Mouse (Mus musculus) thymus, adult 2 months (tissue): ENCODE results near the gene C530008M17Rik.

ENCODE experiments used
- CTCF ChIP-seq: fragments of 200-500 bp; IDR thresholded peaks from 2 replicates; pipeline ENCODE4 v1.5.1; 2012; ENCODE audit warnings: mild to moderate bottlenecking, control low read depth, low read length, moderate library complexity, borderline replicate concordance; ENCODE audit not compliant: control insufficient read depth, poor library complexity, insufficient read depth; ENCODE audit errors: extremely low read depth
- POLR2A ChIP-seq: fragments of 200-500 bp; IDR thresholded peaks from 2 replicates; pipeline ENCODE4 v1.6.1; 2012; ENCODE audit warnings: mild to moderate bottlenecking, low read length, control low read depth, moderate library complexity; ENCODE audit not compliant: control insufficient read depth, poor library complexity, insufficient read depth; ENCODE audit errors: extremely low read depth

DNA sequence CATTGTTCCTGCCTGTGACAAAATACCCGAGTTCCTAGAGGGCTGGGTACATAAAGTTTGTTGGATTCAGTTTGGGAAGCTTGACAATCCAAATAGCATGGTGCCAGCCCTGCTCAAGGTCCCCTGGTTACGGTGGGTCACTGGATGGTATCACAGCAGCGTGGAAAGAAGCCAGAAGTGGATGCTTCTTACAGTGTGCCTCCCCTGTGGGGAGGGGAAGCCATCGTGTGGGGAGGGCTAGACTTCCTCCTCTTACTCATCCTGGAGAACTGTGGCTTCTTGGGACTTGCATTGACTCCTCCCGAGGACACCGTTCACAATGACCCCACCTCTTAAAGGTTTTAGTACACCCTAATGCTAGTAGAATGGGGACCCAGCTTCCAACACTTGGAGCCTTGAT, 183.5 kb downstream of the C530008M17Rik start:
- no peak for TF ChIP-seq POLR2A
- TF ChIP-seq CTCF, result no peak
